Mouse (Mus musculus): ENCODE data around the gene Bmf. TPM values are rescaled to one million over a fixed set of nuclear protein-coding genes. Genes with fewer than 3 reads are reported as not detected.

Gene Bmf
- 6.3 and 11.4 TPM in 2 replicates for polyA plus RNA-seq (2012; ENCODE audit: insufficient read depth, low replicate concordance)

- Histone ChIP-seq H3K4me3 (replicated peaks) (peak within 1 kb of the TSS; percentile 93), H3K27me3 (replicated peaks) (peaks cover 48% of the 10 kb centered on the region), H3K9me3 (peaks cover 15% of the 10 kb centered on the region), H3K4me1 (peaks cover 56% of the 10 kb centered on the region), H3K36me3 (replicated peaks; ENCODE audit: low read length) (no peaks in the 10 kb centered on the region)
- TF ChIP-seq FLI1 (IDR thresholded peaks at IDR 0.05; ENCODE audit: low read length) (no peak), GATA1 (IDR thresholded peaks at IDR 0.05; ENCODE audit: borderline replicate concordance, low read length) (no peak)
These were observed at the start of gene Bmf for GRCm38 (mm10) chr2:118549507-118550473. Gene Bmf (minus strand): TSS chr2:118549687.

- no peak for TF ChIP-seq FLI1 (IDR thresholded peaks at IDR 0.05; ENCODE audit: low read length)
- TF ChIP-seq GATA1 (IDR thresholded peaks at IDR 0.05; ENCODE audit: borderline replicate concordance, low read length) = no peak
- H3K9me3 ChIP-seq = peaks cover 2% of the 10 kb centered on the region; the same call in 1 of the 2 replicates
- H3K4me1 ChIP-seq = peaks cover 38% of the 10 kb centered on the region
- H3K4me3 ChIP-seq (replicated peaks) = peak overlapping the region; percentile 99
- peaks cover 42% of the 10 kb centered on the region for H3K36me3 ChIP-seq (replicated peaks; ENCODE audit: low read length)
- H3K27me3 ChIP-seq (replicated peaks) = no peaks in the 10 kb centered on the region
These were observed 49.6 kb upstream of the Bmf start for GRCm38 (mm10) chr2:118599087-118599486.

- TF ChIP-seq FLI1 (IDR thresholded peaks at IDR 0.05; ENCODE audit: low read length) = no peak
- no peak for TF ChIP-seq GATA1 (IDR thresholded peaks at IDR 0.05; ENCODE audit: borderline replicate concordance, low read length)
- H3K36me3 ChIP-seq (replicated peaks; ENCODE audit: low read length) = peaks cover 30% of the 10 kb centered on the region
- peaks cover 33% of the 10 kb centered on the region for H3K4me1 ChIP-seq
- H3K9me3 ChIP-seq = peaks cover 2% of the 10 kb centered on the region; the same call in 1 of the 2 replicates
- peak within 1 kb of the TSS; percentile 99 for H3K4me3 ChIP-seq (replicated peaks)
- no peaks in the 10 kb centered on the region for H3K27me3 ChIP-seq (replicated peaks)
These were observed 48.4 kb upstream of the Bmf start, which contains the start of gene Bub1b for GRCm38 (mm10) chr2:118597673-118598568. Gene Bub1b (plus strand): TSS chr2:118598211.

- Histone ChIP-seq H3K4me3 (replicated peaks) (no peak overlapping the region), H3K9me3 (peaks cover 6% of the 10 kb centered on the region), H3K36me3 (replicated peaks; ENCODE audit: low read length) (no peaks in the 10 kb centered on the region), H3K27me3 (replicated peaks) (peaks cover 30% of the 10 kb centered on the region), H3K4me1 (no peaks in the 10 kb centered on the region)
- no peak for TF ChIP-seq GATA1 (IDR thresholded peaks at IDR 0.05; ENCODE audit: borderline replicate concordance, low read length)
- no peak for TF ChIP-seq FLI1 (IDR thresholded peaks at IDR 0.05; ENCODE audit: low read length)
These were observed 41.6 kb upstream of the Bmf start for GRCm38 (mm10) chr2:118591083-118591482.

GRCm38 (mm10) chr2:118587686-118588085 is 38.2 kb upstream of the Bmf start:
- peaks cover 34% of the 10 kb centered on the region for H3K27me3 ChIP-seq (replicated peaks)
- no peak for TF ChIP-seq GATA1 (IDR thresholded peaks at IDR 0.05; ENCODE audit: borderline replicate concordance, low read length)
- TF ChIP-seq FLI1 (IDR thresholded peaks at IDR 0.05; ENCODE audit: low read length) = no peak
- no peaks in the 10 kb centered on the region for H3K4me1 ChIP-seq
- peaks cover 16% of the 10 kb centered on the region for H3K9me3 ChIP-seq
- no peaks in the 10 kb centered on the region for H3K36me3 ChIP-seq (replicated peaks; ENCODE audit: low read length)
- no peak overlapping the region for H3K4me3 ChIP-seq (replicated peaks)

- Histone ChIP-seq H3K36me3 (replicated peaks; ENCODE audit: low read length) (no peaks in the 10 kb centered on the region), H3K27me3 (replicated peaks) (peaks cover 32% of the 10 kb centered on the region), H3K9me3 (peaks cover 27% of the 10 kb centered on the region), H3K4me1 (no peaks in the 10 kb centered on the region), H3K4me3 (replicated peaks) (no peak overlapping the region)
- TF ChIP-seq GATA1 (IDR thresholded peaks at IDR 0.05; ENCODE audit: borderline replicate concordance, low read length) = no peak
- no peak for TF ChIP-seq FLI1 (IDR thresholded peaks at IDR 0.05; ENCODE audit: low read length)
These were observed 36.5 kb upstream of the Bmf start for GRCm38 (mm10) chr2:118586013-118586412.

- H3K4me3 ChIP-seq (replicated peaks) = no peak overlapping the region
- no peaks in the 10 kb centered on the region for H3K36me3 ChIP-seq (replicated peaks; ENCODE audit: low read length)
- H3K4me1 ChIP-seq = peaks cover 31% of the 10 kb centered on the region
- 0 out of 2 replicates have a peak, but pooled peaks cover 3% of the 10 kb centered on the region for H3K9me3 ChIP-seq
- peaks cover 5% of the 10 kb centered on the region for H3K27me3 ChIP-seq (replicated peaks)
- TF ChIP-seq FLI1 (IDR thresholded peaks at IDR 0.05; ENCODE audit: low read length) (no peak), GATA1 (IDR thresholded peaks at IDR 0.05; ENCODE audit: borderline replicate concordance, low read length) (no peak)
These were observed 23.6 kb upstream of the Bmf start for GRCm38 (mm10) chr2:118573135-118573534.

GRCm38 (mm10) chr2:118572183-118572836 is 22.8 kb upstream of the Bmf start:
- H3K27me3 ChIP-seq (replicated peaks) = peaks cover 5% of the 10 kb centered on the region
- H3K9me3 ChIP-seq = 0 out of 2 replicates have a peak, but pooled peaks cover 3% of the 10 kb centered on the region
- no peaks in the 10 kb centered on the region for H3K36me3 ChIP-seq (replicated peaks; ENCODE audit: low read length)
- peaks cover 31% of the 10 kb centered on the region for H3K4me1 ChIP-seq
- TF ChIP-seq FLI1 (IDR thresholded peaks at IDR 0.05; ENCODE audit: low read length) = no peak
- no peak for TF ChIP-seq GATA1 (IDR thresholded peaks at IDR 0.05; ENCODE audit: borderline replicate concordance, low read length)
- no peak overlapping the region for H3K4me3 ChIP-seq (replicated peaks)

- TF ChIP-seq GATA1 (IDR thresholded peaks at IDR 0.05; ENCODE audit: borderline replicate concordance, low read length) (no peak), FLI1 (IDR thresholded peaks at IDR 0.05; ENCODE audit: low read length) (no peak)
- Histone ChIP-seq H3K4me1 (peaks cover 31% of the 10 kb centered on the region), H3K36me3 (replicated peaks; ENCODE audit: low read length) (no peaks in the 10 kb centered on the region), H3K27me3 (replicated peaks) (peaks cover 5% of the 10 kb centered on the region), H3K4me3 (replicated peaks) (no peak overlapping the region), H3K9me3 (no peaks in the 10 kb centered on the region)
These were observed 21.5 kb upstream of the Bmf start for GRCm38 (mm10) chr2:118570939-118571338.
